Mouse (Mus musculus): Measurements from ENCODE around the gene Depdc1b.

Gene Depdc1b

GRCm38 (mm10) chr13:108319028-108319427 lies 2.9 kb downstream of the Depdc1b start:
- DNase-seq, result no peak

- DNase-seq, result no peak
Measured at GRCm38 (mm10) chr13:108320216-108320615, 4.1 kb downstream of the Depdc1b start.

- no peak for DNase-seq
Measured at GRCm38 (mm10) chr13:108322466-108322865, 6.3 kb downstream of the Depdc1b start.

GRCm38 (mm10) chr13:108323317-108323716 lies 7.2 kb downstream of the Depdc1b start:
- no peak for DNase-seq

- no peak for DNase-seq
Measured at GRCm38 (mm10) chr13:108323866-108324829, 8.0 kb downstream of the Depdc1b start.

GRCm38 (mm10) chr13:108325871-108326270 lies 9.7 kb downstream of the Depdc1b start:
- no peak for DNase-seq

- no peak for DNase-seq
Measured at GRCm38 (mm10) chr13:108326351-108326750, 10.2 kb downstream of the Depdc1b start.

GRCm38 (mm10) chr13:108327047-108327446 lies 10.9 kb downstream of the Depdc1b start:
- no peak for DNase-seq

GRCm38 (mm10) chr13:108328406-108329180 lies 12.5 kb downstream of the Depdc1b start:
- DNase-seq, result no peak

GRCm38 (mm10) chr13:108329693-108330092 lies 13.6 kb downstream of the Depdc1b start:
- DNase-seq, result no peak

- no peak for DNase-seq
Measured at GRCm38 (mm10) chr13:108335257-108336003, 19.3 kb downstream of the Depdc1b start.

GRCm38 (mm10) chr13:108336192-108336591 lies 20.1 kb downstream of the Depdc1b start:
- DNase-seq, result no peak

- no peak for DNase-seq
Measured at GRCm38 (mm10) chr13:108337340-108337739, 21.2 kb downstream of the Depdc1b start.

GRCm38 (mm10) chr13:108338076-108338836 lies 22.1 kb downstream of the Depdc1b start:
- no peak for DNase-seq

- no peak for DNase-seq
Measured at GRCm38 (mm10) chr13:108339907-108340596, 23.9 kb downstream of the Depdc1b start.

GRCm38 (mm10) chr13:108341585-108341984 lies 25.5 kb downstream of the Depdc1b start:
- DNase-seq, result peak; percentile 18 to 21

- DNase-seq, result no peak
Measured at GRCm38 (mm10) chr13:108345756-108346155, 29.6 kb downstream of the Depdc1b start.

- peak; percentile 46 to 47 for DNase-seq
Measured at GRCm38 (mm10) chr13:108347016-108347415, 30.9 kb downstream of the Depdc1b start.

GRCm38 (mm10) chr13:108349624-108350023 lies 33.5 kb downstream of the Depdc1b start:
- no peak for DNase-seq

GRCm38 (mm10) chr13:108353781-108354180 lies 37.6 kb downstream of the Depdc1b start:
- DNase-seq, result no peak

GRCm38 (mm10) chr13:108354804-108355552 lies 38.8 kb downstream of the Depdc1b start:
- no peak for DNase-seq

Data from B cell, adult 2 months (primary cell).